Mouse (Mus musculus): ENCODE results near the gene Gadd45a.

Gadd45a gene

GRCm38 (mm10) chr6:67015739-67016519, 21.3 kb downstream of the Gadd45a start:
- DNase-seq, result no peak

- DNase-seq, result no peak
Observed at GRCm38 (mm10) chr6:67014679-67015075, 22.6 kb downstream of the Gadd45a start.

GRCm38 (mm10) chr6:67013949-67014678, 23.1 kb downstream of the Gadd45a start:
- DNase-seq, result no peak

- no peak for DNase-seq
Observed at GRCm38 (mm10) chr6:67013293-67013948, 23.8 kb downstream of the Gadd45a start.

- no peak for DNase-seq
Observed at GRCm38 (mm10) chr6:67011217-67011518, 26.1 kb downstream of the Gadd45a start.

GRCm38 (mm10) chr6:67010370-67011216, 26.7 kb downstream of the Gadd45a start:
- DNase-seq, result no peak

GRCm38 (mm10) chr6:67009888-67010287, 27.4 kb downstream of the Gadd45a start:
- no peak for DNase-seq

GRCm38 (mm10) chr6:66999800-67000199, 37.5 kb downstream of the Gadd45a start:
- no peak for DNase-seq

GRCm38 (mm10) chr6:66998645-66999044, 38.6 kb downstream of the Gadd45a start:
- DNase-seq, result peak; percentile 46 to 48

GRCm38 (mm10) chr6:66996257-66996656, 41.0 kb downstream of the Gadd45a start:
- DNase-seq, result no peak

- no peak for DNase-seq
Observed at GRCm38 (mm10) chr6:66995825-66996224, 41.4 kb downstream of the Gadd45a start.

- DNase-seq, result no peak
Observed at GRCm38 (mm10) chr6:66994981-66995380, 42.3 kb downstream of the Gadd45a start.

GRCm38 (mm10) chr6:66992786-66993185, 44.5 kb downstream of the Gadd45a start:
- no peak for DNase-seq

- no peak for DNase-seq
Observed at GRCm38 (mm10) chr6:66992232-66992631, 45.0 kb downstream of the Gadd45a start.

GRCm38 (mm10) chr6:66989518-66989917, 47.7 kb downstream of the Gadd45a start:
- no peak for DNase-seq

- DNase-seq, result no peak
Observed at GRCm38 (mm10) chr6:66989037-66989436, 48.2 kb downstream of the Gadd45a start.

GRCm38 (mm10) chr6:66988363-66988762, 48.9 kb downstream of the Gadd45a start:
- DNase-seq, result peak; percentile 29 to 53

- DNase-seq, result no peak
Observed at GRCm38 (mm10) chr6:66987643-66988042, 49.6 kb downstream of the Gadd45a start.

GRCm38 (mm10) chr6:66986063-66986462, 51.2 kb downstream of the Gadd45a start:
- DNase-seq, result no peak

GRCm38 (mm10) chr6:66985500-66985899, 51.8 kb downstream of the Gadd45a start:
- DNase-seq, result no peak

Measured in cerebellum, postnatal 14 days (tissue).